Mouse (Mus musculus): ENCODE data around the gene Chd5.

Chd5 gene

GRCm38 (mm10) chr4:152317631-152318033, 20.8 kb upstream of the Chd5 start:
- DNase-seq (ENCODE audit: extremely low read depth, low read depth), result no peak

DNA sequence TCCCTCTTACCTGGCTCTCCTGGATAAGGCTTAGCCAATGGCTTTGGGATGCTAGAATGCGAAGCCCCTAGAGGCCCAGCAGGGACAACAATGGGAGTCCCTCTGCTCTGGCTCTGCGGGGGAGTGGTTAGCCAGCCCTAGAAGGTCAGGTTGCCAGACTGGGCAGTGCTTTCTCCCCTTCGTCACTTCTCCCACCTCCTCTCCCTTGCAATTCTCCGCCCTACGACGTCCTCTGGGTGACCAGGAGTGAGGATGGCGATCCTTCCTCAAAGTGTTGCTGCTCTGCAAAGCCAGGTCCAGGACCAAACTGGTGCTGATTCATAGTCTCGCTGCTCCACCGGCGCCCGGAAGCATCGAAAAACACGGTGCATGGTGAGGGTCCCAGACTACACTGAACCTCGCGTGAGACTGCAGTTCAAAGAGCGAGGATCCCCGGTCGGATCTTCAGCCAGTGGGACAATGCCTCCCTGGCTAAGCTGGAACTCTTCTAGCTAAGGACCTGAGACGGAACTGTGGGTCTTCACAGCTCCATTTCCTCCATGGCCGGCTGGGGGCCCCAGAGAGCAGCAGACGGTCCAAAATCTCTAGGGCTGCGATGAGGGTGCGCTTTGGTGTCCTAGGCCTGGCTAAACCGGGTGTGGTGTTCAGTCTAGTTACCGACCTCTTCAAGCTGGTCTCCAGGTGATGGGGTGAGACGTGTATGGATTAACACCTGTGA, 19.8 kb upstream of the Chd5 start, which contains the start of gene Rnf207:
Gene Rnf207 (minus strand): TSS at position 477 of the 718 bp plus-strand sequence.
- no peak for DNase-seq (ENCODE audit: extremely low read depth, low read depth)

GRCm38 (mm10) chr4:152321464-152321863, 17.0 kb upstream of the Chd5 start:
- DNase-seq (ENCODE audit: extremely low read depth, low read depth), result no peak

DNA sequence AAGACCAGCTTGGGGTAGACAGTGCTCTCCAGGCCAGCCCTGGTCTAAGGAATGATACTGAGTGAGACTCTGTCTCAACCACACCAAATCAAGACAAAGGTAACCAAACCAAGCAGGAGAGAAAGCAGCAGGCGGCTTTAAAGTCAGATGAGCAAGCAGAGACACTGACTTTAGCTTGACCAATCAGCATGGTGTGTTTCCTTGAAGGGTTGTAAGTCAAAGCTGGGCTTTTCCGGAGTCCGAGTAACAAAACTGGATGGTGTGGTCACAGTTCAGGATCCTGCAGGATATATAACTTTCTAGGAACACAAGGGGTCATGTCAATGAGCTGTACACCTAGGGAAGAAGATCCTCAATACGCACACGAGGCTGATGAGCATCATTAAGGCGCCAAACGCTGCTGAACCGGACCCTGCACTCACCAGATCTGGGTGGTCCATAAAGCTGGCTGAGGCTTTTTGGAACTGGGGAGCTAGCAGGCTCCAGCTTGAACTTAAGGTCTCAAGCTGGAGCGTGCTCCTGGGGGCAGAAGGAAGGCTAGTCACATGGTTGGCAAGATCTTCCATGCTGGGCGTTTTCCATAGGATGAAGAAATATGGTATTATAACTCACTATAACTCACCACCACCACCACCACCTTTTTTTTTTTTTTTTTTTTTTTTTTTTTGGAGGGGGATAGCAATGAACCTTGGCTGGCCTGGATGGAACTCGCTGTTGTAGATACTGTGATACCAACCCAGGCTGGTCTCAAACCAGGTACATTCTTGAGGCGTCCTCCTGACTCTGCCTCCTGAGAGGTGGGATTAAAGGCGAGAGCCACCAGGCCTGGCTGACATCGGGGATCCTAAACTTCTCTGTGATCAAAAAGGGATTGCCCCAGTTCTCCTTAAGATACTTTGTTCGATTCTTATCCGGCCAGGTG, 13.5 kb upstream of the Chd5 start:
- DNase-seq (ENCODE audit: extremely low read depth, low read depth), result no peak

DNA sequence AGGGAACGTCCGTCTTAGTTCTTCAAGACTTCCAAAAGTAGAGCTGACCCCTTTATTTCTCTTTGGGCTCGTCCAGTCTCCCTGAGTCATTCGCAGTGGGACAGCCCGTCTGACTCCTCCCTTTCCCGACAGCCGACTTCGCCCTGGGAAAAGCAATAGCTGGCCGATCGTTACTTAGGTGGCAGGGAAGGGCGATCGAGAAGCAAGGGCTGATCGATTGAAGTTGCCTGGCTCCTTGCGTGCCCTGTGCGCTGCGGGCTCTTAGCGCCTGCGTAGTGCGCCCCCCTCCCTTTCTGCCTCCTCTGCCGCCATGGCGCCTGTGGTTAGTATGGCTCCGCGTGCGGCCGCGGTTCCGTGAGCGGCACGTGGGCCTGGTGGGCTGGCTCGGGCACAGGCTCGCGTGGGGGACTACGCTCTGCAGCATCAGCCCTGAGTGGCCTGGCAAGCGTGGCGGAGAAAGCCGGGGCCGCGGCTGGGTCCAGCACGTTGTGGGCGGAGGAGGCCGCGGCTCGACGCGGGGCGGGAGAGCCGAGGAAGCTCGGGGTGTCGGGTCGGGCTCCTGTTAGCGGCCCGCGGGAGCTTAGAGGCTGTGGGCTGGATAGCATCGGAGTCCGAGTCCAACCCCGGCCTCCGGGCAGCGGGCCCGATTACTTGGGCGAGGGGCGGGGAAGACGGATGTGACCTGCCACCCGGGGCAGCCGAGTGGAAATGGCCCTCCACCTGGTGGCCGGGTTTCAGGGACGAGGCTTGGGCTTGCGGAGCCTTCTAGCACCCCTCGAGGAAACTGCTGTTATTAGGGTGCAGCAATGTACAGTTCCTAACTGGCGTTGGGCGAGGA, 12.7 kb upstream of the Chd5 start, which contains the start of gene Rpl22:
Gene Rpl22 (plus strand): TSS at position 169 of the 838 bp plus-strand sequence.
- DNase-seq (ENCODE audit: extremely low read depth, low read depth), result peak; percentile 95

- no peak for DNase-seq (ENCODE audit: extremely low read depth, low read depth)
Observed at GRCm38 (mm10) chr4:152326543-152326942, 11.9 kb upstream of the Chd5 start.

GRCm38 (mm10) chr4:152328691-152329090, 9.8 kb upstream of the Chd5 start:
- peak; percentile 50 for DNase-seq (ENCODE audit: extremely low read depth, low read depth)

- DNase-seq (ENCODE audit: extremely low read depth, low read depth), result peak; percentile 50
Observed at GRCm38 (mm10) chr4:152332952-152333351, 5.5 kb upstream of the Chd5 start.

- DNase-seq (ENCODE audit: extremely low read depth, low read depth), result no peak
Observed at GRCm38 (mm10) chr4:152333587-152333986, 4.9 kb upstream of the Chd5 start.

GRCm38 (mm10) chr4:152337772-152338171, 679 bp upstream of the Chd5 start:
- DNase-seq (ENCODE audit: extremely low read depth, low read depth), result no peak

- no peak for DNase-seq (ENCODE audit: extremely low read depth, low read depth)
Observed at GRCm38 (mm10) chr4:152339293-152339790, 891 bp downstream of the Chd5 start.

- DNase-seq (ENCODE audit: extremely low read depth, low read depth), result no peak
Observed at GRCm38 (mm10) chr4:152340584-152341284, 2.3 kb downstream of the Chd5 start.

GRCm38 (mm10) chr4:152343296-152343695, 4.8 kb downstream of the Chd5 start:
- no peak for DNase-seq (ENCODE audit: extremely low read depth, low read depth)

- no peak for DNase-seq (ENCODE audit: extremely low read depth, low read depth)
Observed at GRCm38 (mm10) chr4:152344651-152345050, 6.2 kb downstream of the Chd5 start.

GRCm38 (mm10) chr4:152345120-152345889, 6.9 kb downstream of the Chd5 start:
- DNase-seq (ENCODE audit: extremely low read depth, low read depth), result no peak

DNA sequence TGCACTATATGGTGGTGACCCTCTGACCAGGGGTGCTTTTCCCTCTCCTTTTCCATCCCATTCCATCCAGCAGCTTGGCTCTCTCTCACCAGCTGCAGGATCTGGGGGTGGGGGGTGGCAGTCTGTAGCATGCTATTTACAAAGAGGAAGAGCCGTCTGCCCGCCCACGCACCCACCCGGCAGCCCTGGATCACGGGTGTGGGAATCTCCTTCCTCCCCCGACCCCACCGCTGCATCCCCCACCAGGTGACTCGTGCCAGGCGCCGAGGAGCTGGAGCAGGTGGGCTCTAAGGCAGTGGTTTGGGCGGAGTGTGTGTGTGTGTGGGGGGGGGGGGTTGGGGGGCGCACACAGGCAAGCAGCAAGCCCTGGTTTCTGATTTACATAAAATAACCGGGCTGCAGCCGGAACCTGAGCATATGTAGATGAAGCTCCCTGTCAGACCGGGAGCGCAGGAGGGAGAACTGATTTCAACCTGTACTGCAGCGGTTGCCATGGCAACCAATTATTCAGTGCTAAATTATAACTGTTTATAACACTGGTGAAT, 11.5 kb downstream of the Chd5 start:
- DNase-seq (ENCODE audit: extremely low read depth, low read depth), result no peak

GRCm38 (mm10) chr4:152350722-152351421, 12.4 kb downstream of the Chd5 start:
- DNase-seq (ENCODE audit: extremely low read depth, low read depth), result no peak

GRCm38 (mm10) chr4:152351422-152352305, 13.2 kb downstream of the Chd5 start:
- no peak for DNase-seq (ENCODE audit: extremely low read depth, low read depth)
